Mouse (Mus musculus): Measurements from ENCODE around the gene Morf4l1. TPM values are rescaled to one million over a fixed set of nuclear protein-coding genes. Genes with fewer than 3 reads are reported as not detected.
A peak's percentile ranks its signal among the peaks of the same experiment; 100 is the strongest.

Morf4l1 gene
- polyA plus RNA-seq (2014; fragmentation: Nextera tagmentation; extraction: Ambion mirVana): 502 and 508 TPM in 2 replicates

- Histone ChIP-seq H3K4me3 (ENCODE audit: low read depth, low read length) (peak within 1 kb of the TSS; percentile 92), H3K27ac (ENCODE audit: low read depth, low read length) (peak within 1 kb of the TSS; percentile 95), H3K36me3 (ENCODE audit: control insufficient read depth, insufficient read depth, low read length) (no peaks in the 10 kb centered on the region), H3K9me3 (ENCODE audit: control insufficient read depth, low read length) (no peaks in the 10 kb centered on the region), H3K4me2 (ENCODE audit: low read depth) (peak within 1 kb of the TSS; percentile 72), H3K27me3 (ENCODE audit: control insufficient read depth, insufficient read depth, low read length) (no peaks in the 10 kb centered on the region), H3K4me1 (ENCODE audit: control insufficient read depth, insufficient read depth, low read length) (0 out of 2 replicates have a peak, but pooled peaks cover 6% of the 10 kb centered on the region), H3K9ac (ENCODE audit: low read length) (peak within 1 kb of the TSS; percentile 99)
- WGBS: 2% methylated on average over 34 of the region's 40 CpGs
- peak; percentile 98 for DNase-seq (ENCODE audit: low spot score)
- ATAC-seq (ENCODE audit: insufficient read depth, low FRiP score, low TSS enrichment): peak; percentile 99
Measured at GRCm38 (mm10) chr9:90114567-90115307, at the start of gene Morf4l1. Morf4l1 (minus strand) TSS chr9:90114774.

- 0% methylated on average over 18 of the region's 18 CpGs for WGBS
Measured at GRCm38 (mm10) chr9:90163749-90164095, 49.1 kb upstream of the Morf4l1 start.

GRCm38 (mm10) chr9:90162926-90163748 is 48.6 kb upstream of the Morf4l1 start, which contains the start of gene Adamts7:
Adamts7 (plus strand) TSS chr9:90163069.
- WGBS: under 1% methylated on average over 53 of the region's 60 CpGs
- DNase-seq (ENCODE audit: low spot score) (peak; percentile 76), ATAC-seq (ENCODE audit: insufficient read depth, low FRiP score, low TSS enrichment) (peak; percentile 84)
- H3K9ac ChIP-seq (ENCODE audit: low read length): peak within 1 kb of the TSS; percentile 76
- H3K27me3 ChIP-seq (ENCODE audit: control insufficient read depth, insufficient read depth, low read length): no peaks in the 10 kb centered on the region
- H3K4me1 ChIP-seq (ENCODE audit: control insufficient read depth, insufficient read depth, low read length): peaks cover 7% of the 10 kb centered on the region; the same call in 1 of the 2 replicates
- peak within 1 kb of the TSS; percentile 89 for H3K4me2 ChIP-seq (ENCODE audit: low read depth)
- H3K36me3 ChIP-seq (ENCODE audit: control insufficient read depth, insufficient read depth, low read length): no peaks in the 10 kb centered on the region
- peak within 1 kb of the TSS; percentile 65 for H3K27ac ChIP-seq (ENCODE audit: low read depth, low read length)
- no peaks in the 10 kb centered on the region for H3K9me3 ChIP-seq (ENCODE audit: control insufficient read depth, low read length)
- peak within 1 kb of the TSS; percentile 70 for H3K4me3 ChIP-seq (ENCODE audit: low read depth, low read length)

More at GRCm38 (mm10) chr9:90163749-90164095, 49.1 kb upstream of the Morf4l1 start:
- H3K27me3 ChIP-seq (ENCODE audit: control insufficient read depth, insufficient read depth, low read length): no peaks in the 10 kb centered on the region
- DNase-seq (ENCODE audit: low spot score) (peak; percentile 66), ATAC-seq (ENCODE audit: insufficient read depth, low FRiP score, low TSS enrichment) (peak; percentile 35)
- peak overlapping the region; percentile 89 for H3K4me2 ChIP-seq (ENCODE audit: low read depth)
- peak overlapping the region; percentile 76 for H3K9ac ChIP-seq (ENCODE audit: low read length)
- H3K27ac ChIP-seq (ENCODE audit: low read depth, low read length): peak overlapping the region; percentile 65; the same call in 1 of the 2 replicates
- H3K4me3 ChIP-seq (ENCODE audit: low read depth, low read length): peak overlapping the region; percentile 70
- peaks cover 7% of the 10 kb centered on the region; the same call in 1 of the 2 replicates for H3K4me1 ChIP-seq (ENCODE audit: control insufficient read depth, insufficient read depth, low read length)
- no peaks in the 10 kb centered on the region for H3K36me3 ChIP-seq (ENCODE audit: control insufficient read depth, insufficient read depth, low read length)
- no peaks in the 10 kb centered on the region for H3K9me3 ChIP-seq (ENCODE audit: control insufficient read depth, low read length)

GRCm38 (mm10) chr9:90162243-90162925 is 47.8 kb upstream of the Morf4l1 start:
- H3K9ac ChIP-seq (ENCODE audit: low read length): peak overlapping the region; percentile 76
- ATAC-seq (ENCODE audit: insufficient read depth, low FRiP score, low TSS enrichment): peak; percentile 71
- H3K27ac ChIP-seq (ENCODE audit: low read depth, low read length): no peak overlapping the region
- peak overlapping the region; percentile 89 for H3K4me2 ChIP-seq (ENCODE audit: low read depth)
- no peaks in the 10 kb centered on the region for H3K9me3 ChIP-seq (ENCODE audit: control insufficient read depth, low read length)
- no peaks in the 10 kb centered on the region for H3K36me3 ChIP-seq (ENCODE audit: control insufficient read depth, insufficient read depth, low read length)
- H3K4me3 ChIP-seq (ENCODE audit: low read depth, low read length): peak overlapping the region; percentile 70
- no peaks in the 10 kb centered on the region for H3K27me3 ChIP-seq (ENCODE audit: control insufficient read depth, insufficient read depth, low read length)
- DNase-seq (ENCODE audit: low spot score): peak; percentile 70
- H3K4me1 ChIP-seq (ENCODE audit: control insufficient read depth, insufficient read depth, low read length): peaks cover 7% of the 10 kb centered on the region; the same call in 1 of the 2 replicates
- whole genome bisulfite sequencing: 13% methylated on average over 21 of the region's 29 CpGs

GRCm38 (mm10) chr9:90146869-90147268 is 32.3 kb upstream of the Morf4l1 start:
- Histone ChIP-seq H3K27ac (ENCODE audit: low read depth, low read length) (no peak overlapping the region), H3K9ac (ENCODE audit: low read length) (no peak overlapping the region)
- WGBS: 85% methylated on average over 5 of the region's 5 CpGs

GRCm38 (mm10) chr9:90145788-90146187 is 31.2 kb upstream of the Morf4l1 start:
- WGBS: 61% methylated on average over 2 of the region's 2 CpGs
- no peak overlapping the region for H3K4me3 ChIP-seq (ENCODE audit: low read depth, low read length)
- ATAC-seq (ENCODE audit: insufficient read depth, low FRiP score, low TSS enrichment): no peak

More at GRCm38 (mm10) chr9:90146869-90147268, 32.3 kb upstream of the Morf4l1 start:
- Histone ChIP-seq H3K4me1 (ENCODE audit: control insufficient read depth, insufficient read depth, low read length) (no peaks in the 10 kb centered on the region), H3K36me3 (ENCODE audit: control insufficient read depth, insufficient read depth, low read length) (no peaks in the 10 kb centered on the region), H3K9me3 (ENCODE audit: control insufficient read depth, low read length) (no peaks in the 10 kb centered on the region), H3K4me3 (ENCODE audit: low read depth, low read length) (no peak overlapping the region), H3K4me2 (ENCODE audit: low read depth) (no peak overlapping the region), H3K27me3 (ENCODE audit: control insufficient read depth, insufficient read depth, low read length) (no peaks in the 10 kb centered on the region)
- ATAC-seq (ENCODE audit: insufficient read depth, low FRiP score, low TSS enrichment) (no peak), DNase-seq (ENCODE audit: low spot score) (no peak)

GRCm38 (mm10) chr9:90136678-90136965 is 22.0 kb upstream of the Morf4l1 start:
- Histone ChIP-seq H3K27ac (ENCODE audit: low read depth, low read length) (no peak overlapping the region), H3K9ac (ENCODE audit: low read length) (no peak overlapping the region), H3K4me2 (ENCODE audit: low read depth) (no peak overlapping the region), H3K27me3 (ENCODE audit: control insufficient read depth, insufficient read depth, low read length) (no peaks in the 10 kb centered on the region), H3K4me1 (ENCODE audit: control insufficient read depth, insufficient read depth, low read length) (no peaks in the 10 kb centered on the region), H3K4me3 (ENCODE audit: low read depth, low read length) (no peak overlapping the region), H3K36me3 (ENCODE audit: control insufficient read depth, insufficient read depth, low read length) (no peaks in the 10 kb centered on the region), H3K9me3 (ENCODE audit: control insufficient read depth, low read length) (no peaks in the 10 kb centered on the region)
- 94% methylated on average over 1 of the region's 1 CpGs for WGBS
- ATAC-seq (ENCODE audit: insufficient read depth, low FRiP score, low TSS enrichment) (no peak), DNase-seq (ENCODE audit: low spot score) (no peak)

More at GRCm38 (mm10) chr9:90145788-90146187, 31.2 kb upstream of the Morf4l1 start:
- Histone ChIP-seq H3K4me2 (ENCODE audit: low read depth) (no peak overlapping the region), H3K9ac (ENCODE audit: low read length) (no peak overlapping the region), H3K4me1 (ENCODE audit: control insufficient read depth, insufficient read depth, low read length) (no peaks in the 10 kb centered on the region), H3K27ac (ENCODE audit: low read depth, low read length) (no peak overlapping the region), H3K27me3 (ENCODE audit: control insufficient read depth, insufficient read depth, low read length) (no peaks in the 10 kb centered on the region), H3K9me3 (ENCODE audit: control insufficient read depth, low read length) (no peaks in the 10 kb centered on the region), H3K36me3 (ENCODE audit: control insufficient read depth, insufficient read depth, low read length) (no peaks in the 10 kb centered on the region)
- no peak for DNase-seq (ENCODE audit: low spot score)

- no peak overlapping the region for H3K4me2 ChIP-seq (ENCODE audit: low read depth)
- 74% methylated on average over 9 of the region's 9 CpGs for WGBS
- H3K27me3 ChIP-seq (ENCODE audit: control insufficient read depth, insufficient read depth, low read length): no peaks in the 10 kb centered on the region
- H3K36me3 ChIP-seq (ENCODE audit: control insufficient read depth, insufficient read depth, low read length): no peaks in the 10 kb centered on the region
- DNase-seq (ENCODE audit: low spot score) (no peak), ATAC-seq (ENCODE audit: insufficient read depth, low FRiP score, low TSS enrichment) (no peak)
- H3K27ac ChIP-seq (ENCODE audit: low read depth, low read length): no peak overlapping the region
- no peaks in the 10 kb centered on the region for H3K9me3 ChIP-seq (ENCODE audit: control insufficient read depth, low read length)
- no peaks in the 10 kb centered on the region for H3K4me1 ChIP-seq (ENCODE audit: control insufficient read depth, insufficient read depth, low read length)
- no peak overlapping the region for H3K9ac ChIP-seq (ENCODE audit: low read length)
- H3K4me3 ChIP-seq (ENCODE audit: low read depth, low read length): no peak overlapping the region
Measured at GRCm38 (mm10) chr9:90135963-90136677, 21.5 kb upstream of the Morf4l1 start.
